Mouse (Mus musculus) Muller cell, postnatal 12 days (primary cell): ENCODE data around the gene Rnf8.
"Not testable (repeated sequence)": the region's sequence is repeated elsewhere in the genome, so short reads cannot be mapped to it uniquely, and the experiment has no call there.

Experiments used
- DNase-seq: peaks from one replicate; pipeline ENCODE4 v3.0.0-alpha.2; 2015; ENCODE audit errors: inconsistent ontology term

The Rnf8 gene

GRCm38 (mm10) chr17:29614115-29615023 lies at the start of gene Rnf8, which contains the start of gene Gm28043:
TSS of gene Rnf8 (plus strand) at chr17:29614790.
TSS of gene Gm28043 (plus strand) at chr17:29614876.
- DNase-seq = peak; percentile 97

DNA sequence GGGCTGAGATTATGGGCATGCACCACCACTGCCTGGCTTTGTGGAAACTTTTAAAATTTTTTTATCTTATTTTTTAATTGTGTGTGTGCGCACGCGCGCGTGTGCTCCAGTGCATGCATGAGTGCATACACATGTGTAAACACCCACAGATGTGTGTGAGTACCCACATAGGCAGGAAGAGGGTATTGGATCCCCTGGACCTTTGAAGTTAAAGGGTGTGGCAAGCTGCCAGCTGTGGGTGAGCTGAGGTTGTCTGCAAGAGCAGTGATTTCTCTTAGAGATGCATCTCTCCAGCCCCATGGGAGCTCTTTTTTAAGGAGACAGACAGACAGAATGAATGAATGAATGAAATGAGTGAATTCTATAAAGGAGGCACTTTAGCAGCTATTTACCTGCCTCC lies 49.1 kb upstream of the Rnf8 start:
- no peak for DNase-seq

DNA sequence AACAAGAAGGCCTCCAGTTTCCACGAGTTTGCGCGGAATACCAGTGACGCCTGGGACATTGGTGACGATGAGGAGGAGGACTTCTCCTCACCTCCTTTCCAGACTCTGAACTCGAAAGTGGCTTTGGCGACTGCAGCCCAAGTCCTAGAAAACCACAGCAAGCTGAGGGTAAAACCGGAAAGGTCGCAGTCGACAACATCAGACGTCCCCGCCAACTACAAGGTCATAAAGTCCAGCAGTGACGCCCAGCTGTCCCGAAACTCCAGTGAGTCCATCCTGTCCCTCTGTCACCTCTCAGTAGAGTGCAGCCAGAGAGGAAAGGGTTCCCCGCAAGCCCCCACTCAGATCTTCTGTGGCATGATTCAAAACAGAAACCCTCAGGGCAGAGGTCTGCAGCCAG lies 46.2 kb upstream of the Rnf8 start:
- DNase-seq = no peak

DNA sequence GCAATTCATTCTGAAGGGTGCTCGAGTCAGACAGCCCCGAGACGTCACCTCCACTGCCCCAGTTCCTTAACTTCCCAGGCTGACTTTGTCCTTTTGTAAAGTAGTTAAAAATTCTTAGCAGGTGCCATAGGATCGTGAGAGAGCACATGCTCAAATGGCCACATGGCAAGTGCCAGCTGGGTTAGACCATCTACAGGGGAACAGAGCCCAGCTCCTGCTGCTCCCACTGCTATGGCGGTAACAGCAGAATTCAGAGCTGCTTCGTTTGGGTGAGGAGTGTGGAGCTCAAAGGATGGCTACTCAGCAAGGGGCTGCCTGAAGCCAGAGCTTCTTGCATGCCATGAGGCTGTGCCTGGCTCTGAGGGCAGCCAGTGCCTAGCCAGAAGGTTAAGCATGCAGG lies 44.8 kb upstream of the Rnf8 start:
- DNase-seq = no peak

DNA sequence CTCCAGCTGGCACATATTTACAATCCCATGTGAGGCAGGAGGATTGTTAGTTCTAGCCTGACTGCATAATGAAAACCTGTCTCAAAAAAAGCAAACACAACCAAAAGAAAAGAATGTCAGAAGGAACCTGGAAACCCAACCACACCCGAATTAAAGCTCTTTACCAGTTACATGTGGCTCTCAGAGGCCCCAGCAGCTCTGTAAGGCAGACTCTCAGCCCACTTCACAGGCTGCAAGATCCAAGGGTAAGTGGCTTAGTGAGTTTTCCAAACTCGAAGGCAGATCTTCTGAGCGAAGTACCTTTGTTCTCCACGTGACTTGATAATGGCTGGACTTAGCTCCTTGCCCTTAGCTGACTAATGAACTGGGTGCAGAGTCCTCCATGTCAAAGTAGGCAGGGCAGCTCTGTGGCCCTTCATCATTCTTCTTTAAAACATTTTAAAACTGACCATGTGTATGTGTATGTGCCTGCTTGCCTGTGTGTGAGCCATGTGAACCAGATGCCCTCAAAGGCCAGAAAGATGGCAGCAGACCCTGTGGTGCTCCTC lies 34.9 kb upstream of the Rnf8 start:
- DNase-seq = no peak

GRCm38 (mm10) chr17:29583569-29583968 lies 31.0 kb upstream of the Rnf8 start:
- DNase-seq = no peak

- DNase-seq = no peak
Observed at GRCm38 (mm10) chr17:29584306-29584705, 30.3 kb upstream of the Rnf8 start.

DNA sequence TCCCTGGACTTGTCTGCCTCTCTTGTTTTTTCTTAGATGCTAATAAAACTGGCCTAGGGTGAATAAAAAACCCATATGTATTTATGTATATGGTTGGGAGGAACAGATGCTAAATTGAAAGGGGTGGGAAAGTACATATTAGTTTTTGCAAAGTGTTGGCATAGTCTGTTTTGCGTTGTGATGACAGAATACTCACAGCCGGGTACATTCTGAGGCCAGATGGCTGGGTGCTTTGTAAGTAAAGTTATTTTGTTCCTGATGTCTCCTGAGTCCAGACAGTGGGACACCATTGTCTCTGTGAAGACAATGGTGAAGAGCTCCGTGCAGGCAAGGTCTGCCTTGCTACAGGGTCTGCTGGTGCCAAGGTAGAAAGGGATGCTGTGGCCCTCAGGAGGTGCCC lies 29.9 kb upstream of the Rnf8 start:
- no peak for DNase-seq

DNA sequence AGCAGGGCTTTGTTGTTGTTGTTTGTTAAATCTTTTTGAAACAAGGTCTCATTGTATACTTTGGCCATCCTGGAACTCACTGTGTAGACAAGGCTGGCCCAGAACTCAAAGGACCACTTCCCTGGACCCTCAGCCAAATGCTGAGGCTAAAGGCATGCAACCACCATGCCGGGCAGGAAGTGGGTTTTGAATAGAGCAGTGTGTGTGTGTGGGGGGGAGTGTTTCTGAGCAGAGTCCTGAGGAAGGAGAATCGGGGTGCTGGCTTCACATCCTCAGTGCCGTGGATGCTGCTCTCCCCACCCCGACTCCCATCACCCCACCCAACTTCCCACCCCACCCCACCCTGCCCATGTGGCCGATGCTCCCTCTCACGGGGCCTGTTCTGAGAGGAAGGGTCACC lies 29.1 kb upstream of the Rnf8 start:
- no peak for DNase-seq

- DNase-seq = no peak
Observed at GRCm38 (mm10) chr17:29586921-29587320, 27.7 kb upstream of the Rnf8 start.

DNA sequence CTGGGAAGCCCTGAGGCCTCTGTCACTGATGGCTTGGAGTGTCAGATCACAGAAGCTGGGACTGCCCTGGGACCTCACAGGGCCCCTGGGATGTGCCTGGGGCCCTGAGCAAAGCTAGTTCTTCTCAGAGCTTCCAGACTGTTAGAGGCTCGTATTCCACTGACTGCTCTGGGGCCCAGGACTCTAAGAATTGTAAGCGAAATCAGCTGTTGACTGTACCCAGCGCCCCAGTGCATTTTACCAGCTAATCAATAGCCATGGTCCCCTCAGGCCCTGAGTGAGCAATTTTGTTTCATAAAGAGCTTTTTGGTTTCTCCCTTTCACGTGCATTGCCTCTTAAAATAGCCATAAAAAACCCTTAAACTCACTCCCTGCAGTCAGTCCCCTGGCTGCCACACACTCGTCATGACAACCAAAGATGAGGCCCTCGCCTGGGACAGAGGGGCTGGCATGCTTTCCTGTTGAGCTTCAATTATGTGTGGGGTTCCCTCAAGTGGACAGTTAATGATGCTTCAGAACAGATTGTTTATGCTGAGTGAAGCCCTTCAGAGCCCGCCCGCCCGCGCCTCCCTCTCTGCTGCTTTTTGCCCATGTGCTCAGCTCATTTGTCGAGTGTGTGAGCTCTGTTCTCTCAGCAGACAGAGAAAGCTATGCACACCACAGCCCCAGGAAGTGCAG lies 25.2 kb upstream of the Rnf8 start:
- peak; percentile 66 for DNase-seq

- no peak for DNase-seq
Observed at GRCm38 (mm10) chr17:29595891-29596770, 18.5 kb upstream of the Rnf8 start.

DNA sequence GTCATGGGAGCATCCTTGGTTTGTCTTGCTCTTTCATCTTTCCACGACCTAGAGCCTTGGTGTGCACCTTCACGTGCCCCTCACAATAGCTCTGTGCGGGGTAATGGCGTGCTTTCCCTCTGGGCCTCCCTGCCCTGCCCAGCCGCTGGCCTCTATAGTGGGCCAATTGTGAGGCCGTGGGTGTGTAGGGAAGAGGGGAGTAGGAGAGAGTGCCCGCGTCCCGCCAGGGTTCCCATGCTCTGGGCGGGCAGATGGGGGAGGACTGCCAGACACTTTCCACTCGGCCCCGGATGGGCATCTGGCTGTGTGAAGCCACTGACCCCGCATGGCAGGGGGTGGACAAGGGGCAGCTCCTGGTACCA lies 17.8 kb upstream of the Rnf8 start:
- no peak for DNase-seq

GRCm38 (mm10) chr17:29599051-29599450 lies 15.5 kb upstream of the Rnf8 start:
- no peak for DNase-seq

GRCm38 (mm10) chr17:29599537-29599936 lies 15.1 kb upstream of the Rnf8 start:
- no peak for DNase-seq

- no peak for DNase-seq
Observed at GRCm38 (mm10) chr17:29601391-29601790, 13.2 kb upstream of the Rnf8 start.

- peak; percentile 39 for DNase-seq
Observed at GRCm38 (mm10) chr17:29603283-29603682, 11.3 kb upstream of the Rnf8 start.

GRCm38 (mm10) chr17:29613453-29613852 lies 1.1 kb upstream of the Rnf8 start:
- not testable (repeated sequence) for DNase-seq

- no peak for DNase-seq
Observed at GRCm38 (mm10) chr17:29615024-29615551, 498 bp downstream of the Rnf8 start.

DNA sequence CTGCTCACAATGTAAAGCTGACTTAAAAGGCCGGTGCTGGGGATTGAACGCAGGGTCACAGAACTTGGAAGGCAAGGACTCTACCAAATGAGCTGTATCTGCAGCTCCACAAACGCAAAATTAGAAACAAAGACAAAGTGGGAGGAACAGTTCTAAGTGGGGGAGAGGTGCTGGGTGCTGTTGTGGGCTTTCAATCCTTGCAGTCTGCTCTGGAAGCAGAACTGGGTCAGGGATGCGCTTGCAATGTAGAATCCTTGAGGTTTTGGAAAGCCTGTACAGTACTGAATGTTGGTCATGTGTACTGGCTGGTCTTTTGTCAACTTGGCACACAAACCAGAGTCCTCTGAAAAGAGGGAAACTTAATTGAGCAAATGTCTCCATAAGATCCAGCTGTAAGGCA lies 1.0 kb downstream of the Rnf8 start:
- peak; percentile 47 for DNase-seq

GRCm38 (mm10) chr17:29619231-29619630 lies 4.6 kb downstream of the Rnf8 start:
- DNase-seq = no peak

GRCm38 (mm10) chr17:29623488-29623887 lies 8.9 kb downstream of the Rnf8 start:
- no peak for DNase-seq
